Comparison of ENCODE assay signal across 18 mouse cellular contexts in the genomic region with DNA sequence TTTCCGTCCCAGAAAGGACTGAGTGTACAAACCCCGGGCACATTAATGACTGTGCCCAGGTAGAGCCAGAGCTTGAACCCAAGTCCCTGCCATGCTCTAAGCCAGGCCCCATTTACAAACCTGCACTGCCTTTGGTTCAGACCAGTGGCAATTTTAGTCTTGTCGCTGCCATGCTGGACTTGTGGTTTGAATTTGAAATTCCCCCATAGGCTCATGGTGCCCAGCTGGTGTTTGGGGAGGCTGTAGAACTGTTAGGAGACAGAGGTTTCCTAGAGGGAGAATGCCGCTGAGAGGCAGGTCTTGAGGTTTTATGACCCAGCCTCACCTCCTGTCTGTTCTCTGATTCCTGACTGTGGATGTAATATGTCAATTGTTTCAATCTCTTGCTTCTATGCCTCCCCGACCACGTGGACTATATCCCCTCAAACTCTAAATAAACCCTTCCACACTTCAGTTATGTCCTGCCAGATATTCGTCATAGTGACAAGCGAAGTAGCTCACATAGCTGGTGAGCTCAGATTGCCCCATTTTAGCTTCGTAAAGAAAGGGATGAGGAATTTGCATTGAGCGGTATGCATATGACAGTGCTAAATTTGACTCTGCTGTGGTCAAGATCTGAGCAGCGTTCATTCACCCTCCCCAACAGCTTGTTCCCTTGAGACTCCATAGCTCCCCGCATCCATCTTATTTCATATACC.
DNase-seq lines count a peak whose midpoint lies in the region; TF ChIP-seq lines count a peak whose summit lies in the region.
"Had no signal": no experiment of that assay in that cellular context is flagged by ENCODE, and none has a peak within 500 bp of the region (broad histone marks: within the 10 kb centered on the region; RNA-seq: fewer than 3 reads in every experiment).

No protein-coding gene starts in this region.

- intact Hi-C loops in heart, postnatal 10 days (cut with DNase I) = no loop called here

- H3K9ac ChIP-seq in CH12.LX (ENCODE audit: insufficient read depth, low read depth) = peak overlapping the region; percentile 82

- no peak for TF ChIP-seq RAD21 in CH12.LX (IDR thresholded peaks at IDR 0.05; ENCODE audit: low read depth, low read length)

- in situ Hi-C loops in CH12.LX (cut with MboI; ENCODE audit: low pct_ligation_motif_present, low pct_unique_long_range_greater_than_20kb, low sequenced_read_pairs) = no loop called here

- peaks cover 0 to 10% of the 10 kb centered on the region in 2 experiments for H3K36me3 ChIP-seq in CH12.LX (replicated peaks in 1 of 2; ENCODE audit: control insufficient read depth in 1 of 2, insufficient read depth in 1 of 2, low read length in 1 of 2)
- H3K36me3 ChIP-seq: G1E had no signal

- dilution Hi-C loops in CH12.LX (cut with MboI; ENCODE audit: extremely low pct_ligation_motif_present, extremely low pct_unique_long_range_greater_than_20kb, low sequenced_read_pairs) = no loop called here

- peaks cover 9 to 59% of the 10 kb centered on the region in 2 experiments for H3K4me1 ChIP-seq in CH12.LX (ENCODE audit: control insufficient read depth in 1 of 2, insufficient read depth in 2 of 2)

- DNase-seq in heart, adult 11 months = peak; percentile 74
- no peak for DNase-seq in heart, postnatal 10 days
- peak; percentile 16 for DNase-seq in testis, postnatal 10 days (ENCODE audit: low spot score)
- DNase-seq in testis, postnatal 14 days (ENCODE audit: low spot score) = no peak
- peak; percentile 95 for DNase-seq in CH12.LX (ENCODE audit: extremely low read depth)
- DNase-seq in spleen, postnatal 4 days (ENCODE audit: low spot score in 2 of 2) = no peak
- DNase-seq: adrenal gland, adult 2 months; adrenal gland, adult 8-10 months; adrenal gland, postnatal 10 days; adrenal gland, postnatal 14 days; adrenal gland, postnatal 25 days; adrenal gland, postnatal 36 days; B cell, adult 2 months; cerebellum, adult 11 months; cerebellum, adult 11-12 months; cerebellum, adult 18-20 months; cerebellum, adult 2 months had no signal

- TF ChIP-seq CTCF in CH12.LX (conservative IDR thresholded peaks at IDR 0.05 in 1 of 2, IDR thresholded peaks at IDR 0.05 in 1 of 2; ENCODE audit: low read depth in 2 of 2, low read length in 2 of 2) = no peak

- H3K27me3 ChIP-seq in CH12.LX (replicated peaks) = no peaks in the 10 kb centered on the region

- H3K4me3 ChIP-seq in CH12.LX (replicated peaks in 1 of 3; ENCODE audit: low read depth in 2 of 3, low read length in 2 of 3, poor library complexity in 1 of 3) = peak overlapping the region; percentile 66 to 88 (median 83)

- H3K4me2 ChIP-seq in CH12.LX (ENCODE audit: insufficient read depth, low read depth, poor library complexity, severe bottlenecking) = peak overlapping the region; percentile 64

- TF ChIP-seq EP300 in CH12.LX (IDR thresholded peaks at IDR 0.05; ENCODE audit: low read length) = peak; percentile 72

- H3K79me2 ChIP-seq in CH12.LX (replicated peaks; ENCODE audit: control insufficient read depth, extremely low read depth, insufficient read depth, poor library complexity, severe bottlenecking) = no peaks in the 10 kb centered on the region

- no peaks in the 10 kb centered on the region for H3K9me3 ChIP-seq in CH12.LX (replicated peaks; ENCODE audit: low read length)

- peak overlapping the region; percentile 92 for H3K27ac ChIP-seq in CH12.LX (ENCODE audit: insufficient read depth, low read depth)

- peak; percentile 48; the same call in 1 of the 2 replicates for TF ChIP-seq POLR2A in CH12.LX (IDR thresholded peaks at IDR 0.05; ENCODE audit: low read depth, low read length)

TF ChIP-seq in CH12.LX, 34 proteins besides CTCF, POLR2A, EP300 and RAD21:
- TF ChIP-seq ZMIZ1 (IDR thresholded peaks at IDR 0.05; ENCODE audit: low read depth, low read length) (no peak), MXI1 (IDR thresholded peaks at IDR 0.05; ENCODE audit: low read depth, low read length) (peak; percentile 84), SMC3 (IDR thresholded peaks at IDR 0.05; ENCODE audit: low read depth, low read length) (no peak; the same call in 1 of the 2 replicates), MAZ (IDR thresholded peaks at IDR 0.05; ENCODE audit: low read depth, low read length) (peak; percentile 20; the same call in 1 of the 2 replicates), TBP (conservative IDR thresholded peaks at IDR 0.05; ENCODE audit: low read depth, low read length) (peak; percentile 84), SIN3A (IDR thresholded peaks at IDR 0.05; ENCODE audit: low read length) (peak; percentile 67; the same call in 1 of the 2 replicates), MEF2A (IDR thresholded peaks at IDR 0.05; ENCODE audit: borderline replicate concordance, low read depth, low read length) (peak; percentile 96), USF2 (conservative IDR thresholded peaks at IDR 0.05; ENCODE audit: low read depth, low read length) (no peak), MAX (IDR thresholded peaks at IDR 0.05; ENCODE audit: low read length) (peak; percentile 91), ZC3H11A (IDR thresholded peaks at IDR 0.05; ENCODE audit: low read depth, low read length) (no peak), MYC (IDR thresholded peaks at IDR 0.05; ENCODE audit: low read depth, low read length) (peak; percentile 89), ZNF384 (IDR thresholded peaks at IDR 0.05; ENCODE audit: low read depth, low read length) (0 out of 2 replicates have a peak, but pooled peaks have one; percentile 22), NELFE (IDR thresholded peaks at IDR 0.05; ENCODE audit: low read depth, low read length) (0 out of 2 replicates have a peak, but pooled peaks have one; percentile 27), USF1 (IDR thresholded peaks at IDR 0.05; ENCODE audit: low read depth, low read length) (no peak), IRF4 (IDR thresholded peaks at IDR 0.05; ENCODE audit: low read depth, low read length) (0 out of 2 replicates have a peak, but pooled peaks have one; percentile 49), TCF12 (IDR thresholded peaks at IDR 0.05; ENCODE audit: low read depth, low read length) (peak; percentile 49; the same call in 1 of the 2 replicates), E2F4 (IDR thresholded peaks at IDR 0.05; ENCODE audit: insufficient replicate concordance, low read depth, low read length) (no peak), ETS1 (conservative IDR thresholded peaks at IDR 0.05; ENCODE audit: low read depth, low read length) (peak; percentile 83), CHD1 (IDR thresholded peaks at IDR 0.05; ENCODE audit: low read depth, low read length) (0 out of 2 replicates have a peak, but pooled peaks have one; percentile 70), JUND (conservative IDR thresholded peaks at IDR 0.05; ENCODE audit: low read depth, low read length) (no peak), HCFC1 (IDR thresholded peaks at IDR 0.05; ENCODE audit: low read depth, low read length) (no peak)
TF ChIP-seq in CH12.LX: peak in this region for 13.

Comparison
In these comparisons a context has a peak if more than half of its experiments do, and no peak if none do; other contexts are left out.
1. DNase-seq: peak in heart, adult 11 months (single experiment), testis, postnatal 10 days (single experiment) and CH12.LX (single experiment); none in heart, postnatal 10 days (0 of 2), testis, postnatal 14 days (single experiment) and spleen, postnatal 4 days (0 of 2).